Mouse (Mus musculus) intestine, postnatal 0 days (tissue): Measurements from ENCODE around the gene Nup107. TPM values are rescaled to one million over a fixed set of nuclear protein-coding genes. Genes with fewer than 3 reads are reported as not detected.

Experiments used
- ATAC-seq: fragments of 200-750 bp; cut with Nextera tagmentation; 2 replicates; pipeline ENCODE4 v1.8.0; 2017; ENCODE audit warnings: mild to moderate bottlenecking, moderate TSS enrichment, moderate library complexity
- H3K27ac ChIP-seq: fragments of 300-500 bp; sonication (generic); 2 replicates; pipeline ENCODE4 v1.5.1; 2014; ENCODE audit warnings: mild to moderate bottlenecking, low read depth, low read length, moderate library complexity
- H3K27me3 ChIP-seq: fragments of 300-500 bp; sonication (generic); replicated peaks from 2 replicates; pipeline ENCODE4 v1.6.1; 2014; ENCODE audit warnings: low read length, mixed read lengths; ENCODE audit not compliant: control insufficient read depth, insufficient read depth
- H3K36me3 ChIP-seq: fragments of 300-500 bp; sonication (generic); 2 replicates; pipeline ENCODE4 v1.6.1; 2014; ENCODE audit warnings: mild to moderate bottlenecking, moderate library complexity; ENCODE audit not compliant: control insufficient read depth, insufficient read depth
- H3K4me1 ChIP-seq: fragments of 300-500 bp; sonication (generic); replicated peaks from 2 replicates; pipeline ENCODE4 v1.6.1; 2014; ENCODE audit warnings: antibody characterized with exemption, low read length, mixed read lengths; ENCODE audit not compliant: control insufficient read depth, insufficient read depth
- H3K4me2 ChIP-seq: fragments of 300-500 bp; sonication (generic); replicated peaks from 2 replicates; pipeline ENCODE4 v1.6.1; 2014; ENCODE audit warnings: low read depth, mild to moderate bottlenecking, moderate library complexity
- H3K4me3 ChIP-seq: fragments of 300-500 bp; sonication (generic); 2 replicates; pipeline ENCODE4 v1.5.1; 2014; ENCODE audit warnings: low read depth, low read length
- H3K9ac ChIP-seq: fragments of 300-500 bp; sonication (generic); 2 replicates; pipeline ENCODE4 v1.6.1; 2014; ENCODE audit warnings: mild to moderate bottlenecking, low read depth, low read length
- H3K9me3 ChIP-seq: fragments of 300-500 bp; sonication (generic); 2 replicates; pipeline ENCODE4 v1.6.1; 2016; ENCODE audit warnings: mixed run types; ENCODE audit not compliant: control insufficient read depth
- CTCF ChIP-seq: sonication (generic); IDR thresholded peaks from 2 replicates; pipeline ENCODE4 v1.5.1; 2016; ENCODE audit warnings: low read depth, mild to moderate bottlenecking, control low read depth, antibody characterized with exemption, moderate library complexity
- WGBS: fragments of 180-500 bp; shearing (Covaris S2); extraction: QIAGEN DNeasy Blood & Tissue Kit; methylation state at CpG from one replicate; pipeline ENCODE4 v1.1.7; 2014; 5-methylcytosine and 5-hydroxymethylcytosine counted together
- polyA plus RNA-seq: library from polyadenylated mRNA; unstranded; fragments of >200 nt; fragmentation: Nextera tagmentation; extraction: Ambion mirVana; gene quantifications from 2 replicates; pipeline ENCODE4 v1.2.1, GENCODE M21; 2015

Gene Nup107
- 13.5 and 16.2 TPM in 2 replicates for polyA plus RNA-seq

- peak within 1 kb of the TSS; percentile 87 for H3K4me2 ChIP-seq
- peaks cover 4% of the 10 kb centered on the region for H3K36me3 ChIP-seq
- WGBS = under 1% methylated on average over 75 of the region's 75 CpGs
- ATAC-seq = peak; percentile 96
- H3K27me3 ChIP-seq = no peaks in the 10 kb centered on the region
- H3K9ac ChIP-seq = peak within 1 kb of the TSS; percentile 69
- peak within 1 kb of the TSS; percentile 92 for H3K4me3 ChIP-seq
- H3K27ac ChIP-seq = peak within 1 kb of the TSS; percentile 91
- TF ChIP-seq CTCF = no peak
- H3K9me3 ChIP-seq = no peaks in the 10 kb centered on the region
- H3K4me1 ChIP-seq = no peaks in the 10 kb centered on the region
Observed at GRCm38 (mm10) chr10:117792141-117793091, at the start of gene Nup107. TSS of gene Nup107 (minus strand) at chr10:117792705.

- 83% methylated on average over 1 of the region's 1 CpGs for WGBS
- no peaks in the 10 kb centered on the region for H3K27me3 ChIP-seq
- ATAC-seq = no peak
- no peak overlapping the region for H3K27ac ChIP-seq
- no peak overlapping the region for H3K4me3 ChIP-seq
- H3K9ac ChIP-seq = no peak overlapping the region
- H3K36me3 ChIP-seq = no peaks in the 10 kb centered on the region
- TF ChIP-seq CTCF = no peak
- no peak overlapping the region for H3K4me2 ChIP-seq
- H3K4me1 ChIP-seq = 0 out of 2 replicates have a peak, but pooled peaks cover 7% of the 10 kb centered on the region
- H3K9me3 ChIP-seq = no peaks in the 10 kb centered on the region
Observed at GRCm38 (mm10) chr10:117841765-117842164, 49.3 kb upstream of the Nup107 start.

GRCm38 (mm10) chr10:117840431-117840995, 48.0 kb upstream of the Nup107 start:
- TF ChIP-seq CTCF = no peak
- H3K4me3 ChIP-seq = no peak overlapping the region
- H3K27me3 ChIP-seq = no peaks in the 10 kb centered on the region
- 85% methylated on average over 5 of the region's 5 CpGs for WGBS
- no peak for ATAC-seq
- H3K9me3 ChIP-seq = no peaks in the 10 kb centered on the region
- H3K4me2 ChIP-seq = no peak overlapping the region; the same call in 1 of the 2 replicates
- H3K9ac ChIP-seq = no peak overlapping the region
- 0 out of 2 replicates have a peak, but pooled peaks cover 7% of the 10 kb centered on the region for H3K4me1 ChIP-seq
- H3K36me3 ChIP-seq = no peaks in the 10 kb centered on the region
- no peak overlapping the region for H3K27ac ChIP-seq

GRCm38 (mm10) chr10:117839737-117840136, 47.2 kb upstream of the Nup107 start:
- no peak for TF ChIP-seq CTCF
- H3K27ac ChIP-seq = no peak overlapping the region
- no peaks in the 10 kb centered on the region for H3K9me3 ChIP-seq
- no peak overlapping the region for H3K9ac ChIP-seq
- no peaks in the 10 kb centered on the region for H3K27me3 ChIP-seq
- no peak overlapping the region for H3K4me2 ChIP-seq
- ATAC-seq = no peak
- no peak overlapping the region for H3K4me3 ChIP-seq
- H3K4me1 ChIP-seq = 0 out of 2 replicates have a peak, but pooled peaks cover 7% of the 10 kb centered on the region
- no peaks in the 10 kb centered on the region for H3K36me3 ChIP-seq
- WGBS = 77% methylated on average over 3 of the region's 3 CpGs

- ATAC-seq = no peak
- WGBS = 94% methylated on average over 3 of the region's 3 CpGs
- Histone ChIP-seq H3K4me2 (no peak overlapping the region), H3K4me3 (no peak overlapping the region), H3K9ac (no peak overlapping the region), H3K9me3 (no peaks in the 10 kb centered on the region), H3K27me3 (no peaks in the 10 kb centered on the region), H3K4me1 (0 out of 2 replicates have a peak, but pooled peaks cover 2% of the 10 kb centered on the region), H3K27ac (no peak overlapping the region), H3K36me3 (no peaks in the 10 kb centered on the region)
- TF ChIP-seq CTCF = peak; percentile 58
Observed at GRCm38 (mm10) chr10:117838924-117839323, 46.4 kb upstream of the Nup107 start.

GRCm38 (mm10) chr10:117836354-117836753, 43.8 kb upstream of the Nup107 start:
- H3K36me3 ChIP-seq = no peaks in the 10 kb centered on the region
- H3K27me3 ChIP-seq = no peaks in the 10 kb centered on the region
- H3K9me3 ChIP-seq = no peaks in the 10 kb centered on the region
- H3K4me1 ChIP-seq = 0 out of 2 replicates have a peak, but pooled peaks cover 2% of the 10 kb centered on the region
- H3K4me3 ChIP-seq = no peak overlapping the region
- no peak overlapping the region for H3K27ac ChIP-seq
- WGBS = 56% methylated on average over 2 of the region's 2 CpGs
- H3K9ac ChIP-seq = no peak overlapping the region
- H3K4me2 ChIP-seq = no peak overlapping the region
- TF ChIP-seq CTCF = no peak
- no peak for ATAC-seq
